In genomic region chr11:108936016-108936792, GRCm38 (mm10) we compare ENCODE assay signal across 12 mouse cellular contexts. TPM values are rescaled to one million over a fixed set of nuclear protein-coding genes. Genes with fewer than 3 reads are reported as not detected.
DNase-seq lines count a peak whose midpoint lies in the region; ATAC-seq and TF ChIP-seq lines count a peak whose summit lies in the region.
"Had no signal": no experiment of that assay in that cellular context is flagged by ENCODE, and none has a peak within 500 bp of the region (broad histone marks: within the 10 kb centered on the region; RNA-seq: fewer than 3 reads in every experiment).

No protein-coding gene starts in this region.

- H3K4me1 ChIP-seq in intestine, embryonic 15.5 days (replicated peaks) = peaks cover 14% of the 10 kb centered on the region
- H3K4me1 ChIP-seq in intestine, postnatal 0 days (replicated peaks; ENCODE audit: control insufficient read depth, insufficient read depth, low read length) = no peaks in the 10 kb centered on the region; the same call in 1 of the 2 replicates
- peaks cover 47% of the 10 kb centered on the region for H3K4me1 ChIP-seq in embryonic facial prominence, embryonic 15.5 days
- H3K4me1 ChIP-seq in hindbrain, embryonic 12.5 days = peaks cover 70% of the 10 kb centered on the region
- H3K4me1 ChIP-seq in midbrain, embryonic 13.5 days (replicated peaks) = peaks cover 84% of the 10 kb centered on the region
- H3K4me1 ChIP-seq in kidney, embryonic 16.5 days (ENCODE audit: insufficient read depth, low read length) = peaks cover 16% of the 10 kb centered on the region
- peaks cover 14% of the 10 kb centered on the region for H3K4me1 ChIP-seq in heart, embryonic 11.5 days (ENCODE audit: control insufficient read depth, insufficient read depth, low read length)

- TF ChIP-seq CTCF in intestine, postnatal 0 days (IDR thresholded peaks at IDR 0.05; ENCODE audit: low read depth) = no peak

- peaks cover 22% of the 10 kb centered on the region; the same call in 1 of the 2 replicates for H3K36me3 ChIP-seq in intestine, embryonic 15.5 days
- peaks cover 43% of the 10 kb centered on the region for H3K36me3 ChIP-seq in intestine, postnatal 0 days (ENCODE audit: control insufficient read depth, insufficient read depth)
- H3K36me3 ChIP-seq in embryonic facial prominence, embryonic 15.5 days = peaks cover 51% of the 10 kb centered on the region
- H3K36me3 ChIP-seq in hindbrain, embryonic 12.5 days = peaks cover 61% of the 10 kb centered on the region
- peaks cover 61% of the 10 kb centered on the region for H3K36me3 ChIP-seq in midbrain, embryonic 13.5 days
- H3K36me3 ChIP-seq in kidney, embryonic 16.5 days (ENCODE audit: insufficient read depth, low read length) = peaks cover 44% of the 10 kb centered on the region
- H3K36me3 ChIP-seq in heart, embryonic 11.5 days (ENCODE audit: control insufficient read depth, insufficient read depth, low read length) = peaks cover 8% of the 10 kb centered on the region

- no peak for DNase-seq in layer of hippocampus, postnatal 25 days (ENCODE audit: extremely low spot score in 1 of 2, low spot score in 1 of 2)
- DNase-seq: liver, postnatal 0 days had no signal

- no peak overlapping the region for H3K27ac ChIP-seq in intestine, embryonic 15.5 days
- H3K27ac ChIP-seq in intestine, postnatal 0 days (ENCODE audit: low read depth, low read length) = no peak overlapping the region
- peak overlapping the region; percentile 49 for H3K27ac ChIP-seq in embryonic facial prominence, embryonic 15.5 days (replicated peaks)
- H3K27ac ChIP-seq in hindbrain, embryonic 12.5 days = peak overlapping the region; percentile 80; the same call in 1 of the 2 replicates
- H3K27ac ChIP-seq in midbrain, embryonic 13.5 days = peak overlapping the region; percentile 83
- no peak overlapping the region for H3K27ac ChIP-seq in kidney, embryonic 16.5 days (ENCODE audit: low read length)
- no peak overlapping the region for H3K27ac ChIP-seq in heart, embryonic 11.5 days (ENCODE audit: low read depth, low read length)
- H3K27ac ChIP-seq: kidney, postnatal 0 days had no signal

- H3K4me3 ChIP-seq in intestine, embryonic 15.5 days (replicated peaks) = no peak overlapping the region
- no peak overlapping the region for H3K4me3 ChIP-seq in intestine, postnatal 0 days (ENCODE audit: low read depth, low read length)
- H3K4me3 ChIP-seq in embryonic facial prominence, embryonic 15.5 days (replicated peaks) = no peak overlapping the region
- no peak overlapping the region for H3K4me3 ChIP-seq in hindbrain, embryonic 12.5 days
- no peak overlapping the region for H3K4me3 ChIP-seq in midbrain, embryonic 13.5 days (replicated peaks)
- no peak overlapping the region for H3K4me3 ChIP-seq in kidney, embryonic 16.5 days (ENCODE audit: low read length)
- no peak overlapping the region for H3K4me3 ChIP-seq in heart, embryonic 11.5 days (ENCODE audit: low read depth, low read length)

- H3K4me2 ChIP-seq in intestine, embryonic 15.5 days (replicated peaks) = no peak overlapping the region
- H3K4me2 ChIP-seq in intestine, postnatal 0 days (replicated peaks; ENCODE audit: low read depth) = no peak overlapping the region
- H3K4me2 ChIP-seq in embryonic facial prominence, embryonic 15.5 days (replicated peaks) = no peak overlapping the region
- 0 out of 2 replicates have a peak overlapping the region, but pooled peaks have one; percentile 32 for H3K4me2 ChIP-seq in hindbrain, embryonic 12.5 days (replicated peaks)
- H3K4me2 ChIP-seq in midbrain, embryonic 13.5 days (replicated peaks) = peak overlapping the region; percentile 28; the same call in 1 of the 2 replicates
- H3K4me2 ChIP-seq in kidney, embryonic 16.5 days (replicated peaks; ENCODE audit: low read depth, low read length) = no peak overlapping the region
- no peak overlapping the region for H3K4me2 ChIP-seq in heart, embryonic 11.5 days

- no peaks in the 10 kb centered on the region for H3K27me3 ChIP-seq in intestine, embryonic 15.5 days (replicated peaks)
- no peaks in the 10 kb centered on the region for H3K27me3 ChIP-seq in intestine, postnatal 0 days (replicated peaks; ENCODE audit: control insufficient read depth, insufficient read depth, low read length)
- no peaks in the 10 kb centered on the region for H3K27me3 ChIP-seq in embryonic facial prominence, embryonic 15.5 days
- H3K27me3 ChIP-seq in hindbrain, embryonic 12.5 days = no peaks in the 10 kb centered on the region
- no peaks in the 10 kb centered on the region for H3K27me3 ChIP-seq in midbrain, embryonic 13.5 days
- H3K27me3 ChIP-seq in kidney, embryonic 16.5 days (ENCODE audit: insufficient read depth, low read length) = no peaks in the 10 kb centered on the region
- H3K27me3 ChIP-seq in heart, embryonic 11.5 days (ENCODE audit: control insufficient read depth, insufficient read depth, low read length) = no peaks in the 10 kb centered on the region
- H3K27me3 ChIP-seq: CH12.LX had no signal

- peak; percentile 46; the same call in 1 of the 2 replicates for ATAC-seq in intestine, embryonic 15.5 days
- ATAC-seq in intestine, postnatal 0 days = no peak
- no peak for ATAC-seq in embryonic facial prominence, embryonic 15.5 days (ENCODE audit: insufficient number of reproducible peaks, low FRiP score, low TSS enrichment, low read depth)
- no peak for ATAC-seq in hindbrain, embryonic 12.5 days (ENCODE audit: low FRiP score)
- ATAC-seq in midbrain, embryonic 13.5 days = no peak
- no peak for ATAC-seq in kidney, embryonic 16.5 days (ENCODE audit: low FRiP score, low TSS enrichment)
- ATAC-seq in heart, embryonic 11.5 days (replicated peaks; ENCODE audit: insufficient number of reproducible peaks, low FRiP score, low TSS enrichment) = no peak
- ATAC-seq: activated CD4-positive, CD25-positive, alpha-beta regulatory T cell, adult 4 months; liver, postnatal 0 days had no signal

- 61% methylated on average over 18 of the region's 18 CpGs for WGBS in intestine, embryonic 15.5 days
- WGBS in intestine, postnatal 0 days = 59% methylated on average over 18 of the region's 18 CpGs
- WGBS in embryonic facial prominence, embryonic 15.5 days = 38% methylated on average over 18 of the region's 18 CpGs
- WGBS in hindbrain, embryonic 12.5 days = 64% methylated on average over 18 of the region's 18 CpGs
- WGBS in midbrain, embryonic 13.5 days = 39% methylated on average over 18 of the region's 18 CpGs
- 48% methylated on average over 18 of the region's 18 CpGs for WGBS in kidney, embryonic 16.5 days
- 62% methylated on average over 18 of the region's 18 CpGs for WGBS in heart, embryonic 11.5 days (ENCODE audit: insufficient replicate concordance)

- no peak overlapping the region for H3K9ac ChIP-seq in intestine, embryonic 15.5 days
- no peak overlapping the region for H3K9ac ChIP-seq in intestine, postnatal 0 days (ENCODE audit: low read depth, low read length)
- no peak overlapping the region for H3K9ac ChIP-seq in embryonic facial prominence, embryonic 15.5 days
- H3K9ac ChIP-seq in hindbrain, embryonic 12.5 days = no peak overlapping the region
- no peak overlapping the region; the same call in 1 of the 2 replicates for H3K9ac ChIP-seq in midbrain, embryonic 13.5 days (replicated peaks)
- no peak overlapping the region for H3K9ac ChIP-seq in kidney, embryonic 16.5 days (replicated peaks; ENCODE audit: low read length)
- no peak overlapping the region for H3K9ac ChIP-seq in heart, embryonic 11.5 days (ENCODE audit: low read depth, low read length)
- H3K9ac ChIP-seq: liver, postnatal 0 days had no signal

- no peaks in the 10 kb centered on the region for H3K9me3 ChIP-seq in intestine, embryonic 15.5 days
- H3K9me3 ChIP-seq in intestine, postnatal 0 days (ENCODE audit: control insufficient read depth) = no peaks in the 10 kb centered on the region
- no peaks in the 10 kb centered on the region for H3K9me3 ChIP-seq in embryonic facial prominence, embryonic 15.5 days (replicated peaks)
- no peaks in the 10 kb centered on the region for H3K9me3 ChIP-seq in hindbrain, embryonic 12.5 days (replicated peaks)
- H3K9me3 ChIP-seq in midbrain, embryonic 13.5 days = no peaks in the 10 kb centered on the region
- H3K9me3 ChIP-seq in kidney, embryonic 16.5 days (ENCODE audit: low read length) = no peaks in the 10 kb centered on the region
- H3K9me3 ChIP-seq in heart, embryonic 11.5 days (replicated peaks; ENCODE audit: control insufficient read depth, low read length) = no peaks in the 10 kb centered on the region

RNA-seq across cellular contexts. Expression of gene Axin2, which starts 16.1 kb away (rescaled TPM):
- 4.7 and 5.4 TPM in 2 replicates for polyA plus RNA-seq in intestine, embryonic 15.5 days (2015; fragmentation: Nextera tagmentation; extraction: Ambion mirVana)
- 3.1 and 3.8 TPM in 2 replicates for polyA plus RNA-seq in intestine, postnatal 0 days (2015; fragmentation: Nextera tagmentation; extraction: Ambion mirVana)
- polyA plus RNA-seq in embryonic facial prominence, embryonic 15.5 days (2015; fragmentation: Nextera tagmentation; extraction: Ambion mirVana) = 12.5 and 14.5 TPM in 2 replicates
- 17.5 and 20.3 TPM in 2 replicates for polyA plus RNA-seq in hindbrain, embryonic 12.5 days (2016; fragmentation: Nextera tagmentation; extraction: Ambion mirVana)
- polyA plus RNA-seq in midbrain, embryonic 13.5 days (2015; fragmentation: Nextera tagmentation; extraction: Ambion mirVana) = 15.4 and 17.2 TPM in 2 replicates
- 10 to 100 TPM; 24.6 to 29.6 TPM for total RNA-seq in layer of hippocampus, postnatal 25 days (2021)
- polyA plus RNA-seq in kidney, embryonic 16.5 days (2015; fragmentation: Nextera tagmentation; extraction: Ambion mirVana) = 4.7 and 5.7 TPM in 2 replicates
- polyA plus RNA-seq in heart, embryonic 11.5 days (2014; fragmentation: Nextera tagmentation; extraction: Ambion mirVana) = 2.9 and 3.0 TPM in 2 replicates

Comparison
In these comparisons a context has a peak if more than half of its experiments do, and no peak if none do; other contexts are left out.
1. H3K27ac ChIP-seq: peak in embryonic facial prominence, embryonic 15.5 days (single experiment), hindbrain, embryonic 12.5 days (single experiment) and midbrain, embryonic 13.5 days (single experiment); none in intestine, embryonic 15.5 days (single experiment), intestine, postnatal 0 days (single experiment), kidney, embryonic 16.5 days (single experiment) and heart, embryonic 11.5 days (single experiment).
2. H3K4me2 ChIP-seq: peak in hindbrain, embryonic 12.5 days (single experiment) and midbrain, embryonic 13.5 days (single experiment); none in intestine, embryonic 15.5 days (single experiment), intestine, postnatal 0 days (single experiment), embryonic facial prominence, embryonic 15.5 days (single experiment), kidney, embryonic 16.5 days (single experiment) and heart, embryonic 11.5 days (single experiment).